Mouse (Mus musculus) C2C12 (cell line): ENCODE data around the gene Slit1.

Experiments
- CEBPB ChIP-seq: IDR thresholded peaks from one replicate; pipeline ENCODE4 v1.6.1; 2011; ENCODE audit warnings: low read depth, mild to moderate bottlenecking, control low read depth, moderate library complexity
- CTCF ChIP-seq: IDR thresholded peaks from one replicate; pipeline ENCODE4 v1.5.1; 2011; ENCODE audit not compliant: control insufficient read depth, insufficient read depth, insufficient read length
- FOSL1 ChIP-seq: IDR thresholded peaks from one replicate; pipeline ENCODE4 v1.8.0; 2011; ENCODE audit warnings: mild to moderate bottlenecking, low read length; ENCODE audit not compliant: poor library complexity, insufficient read depth, severe bottlenecking
- MYOD1 ChIP-seq: IDR thresholded peaks from one replicate; pipeline ENCODE4 v1.6.1; 2011; ENCODE audit warnings: low read depth; ENCODE audit not compliant: control insufficient read depth, insufficient read length
- MYOG ChIP-seq: IDR thresholded peaks from one replicate; pipeline ENCODE4 v1.6.1; 2011; ENCODE audit not compliant: control insufficient read depth, insufficient read length; ENCODE audit errors: extremely low read depth

DNA sequence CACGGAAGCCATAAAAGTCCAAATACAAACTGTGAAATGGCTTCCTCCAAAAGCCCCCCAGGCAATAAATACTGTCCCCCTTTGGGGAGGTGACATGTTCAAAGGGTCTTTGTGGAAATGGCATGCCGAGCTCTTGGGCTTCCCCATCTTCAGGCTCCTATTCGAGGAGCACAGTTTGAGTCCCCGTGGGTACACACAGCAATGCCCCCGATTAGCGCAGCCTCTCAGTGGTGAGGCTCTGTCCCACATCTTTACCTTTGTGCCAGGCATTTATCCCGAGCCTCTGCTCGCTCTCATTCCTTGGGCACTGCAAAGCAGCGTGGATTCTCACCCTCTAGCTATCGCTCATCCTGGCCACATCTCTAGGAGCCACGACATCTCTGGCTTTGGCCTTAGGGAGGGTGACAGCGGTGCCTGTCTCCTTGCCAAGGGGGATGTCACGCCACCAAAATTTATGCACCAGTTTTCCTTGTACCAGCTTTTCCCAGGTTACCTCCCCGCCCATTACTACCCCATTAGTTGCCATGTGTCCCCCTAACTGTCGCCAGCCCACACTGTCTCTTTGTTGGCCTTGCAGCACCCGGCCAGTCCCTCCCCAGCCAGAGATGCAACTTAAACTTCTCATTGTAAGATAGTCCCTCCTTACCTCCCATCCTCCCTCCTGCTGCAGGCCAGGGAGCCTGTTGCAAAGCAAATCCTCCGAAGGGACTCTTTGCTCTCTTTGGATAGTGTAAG is 37.2 kb downstream of the Slit1 start:
- no peak for TF ChIP-seq CTCF
- TF ChIP-seq MYOG, result no peak
- no peak for TF ChIP-seq MYOD1
- TF ChIP-seq CEBPB, result no peak
- TF ChIP-seq FOSL1, result no peak
